Mouse (Mus musculus) myocyte (in vitro differentiated cells): ENCODE results near the gene D1Pas1.

Experiments
- E2F4 ChIP-seq: IDR thresholded peaks from one replicate; pipeline ENCODE4 v1.6.1; 2011; ENCODE audit warnings: mild to moderate bottlenecking, control low read depth, moderate library complexity; ENCODE audit not compliant: insufficient read depth
- MAX ChIP-seq: IDR thresholded peaks from one replicate; pipeline ENCODE4 v1.6.1; 2011; ENCODE audit warnings: low read depth, mild to moderate bottlenecking, control low read depth
- MYOD1 ChIP-seq, 3 experiments: IDR thresholded peaks; one replicate each; pipeline ENCODE4 v1.6.1; 2011; ENCODE audit warnings: control low read depth in 2 of 3, low read depth in 2 of 3, mild to moderate bottlenecking in 2 of 3, moderate library complexity in 1 of 3; ENCODE audit not compliant: insufficient read length in 2 of 3, control insufficient read depth in 1 of 3
- MYOG ChIP-seq, 3 experiments: IDR thresholded peaks; one replicate each; pipeline ENCODE4 v1.6.1; 2011; ENCODE audit warnings: control low read depth in 2 of 3, low read depth in 2 of 3, mild to moderate bottlenecking in 2 of 3; ENCODE audit not compliant: insufficient read length in 2 of 3, control insufficient read depth in 1 of 3, insufficient read depth in 1 of 3
- POLR2A ChIP-seq: IDR thresholded peaks from one replicate; pipeline ENCODE4 v1.6.1; 2011; ENCODE audit warnings: low read depth, mild to moderate bottlenecking, control low read depth, moderate library complexity; ENCODE audit not compliant: insufficient read length
- TCF12 ChIP-seq: IDR thresholded peaks from one replicate; pipeline ENCODE4 v1.6.1; 2011; ENCODE audit warnings: mild to moderate bottlenecking, control low read depth; ENCODE audit not compliant: poor library complexity, insufficient read depth, severe bottlenecking
- TCF3 ChIP-seq: IDR thresholded peaks from one replicate; pipeline ENCODE4 v1.6.1; 2011; ENCODE audit warnings: low read depth, control low read depth; ENCODE audit not compliant: insufficient read length
- USF1 ChIP-seq: IDR thresholded peaks from one replicate; pipeline ENCODE4 v1.6.1; 2011; ENCODE audit warnings: low read depth, mild to moderate bottlenecking, control low read depth, moderate library complexity

DNA sequence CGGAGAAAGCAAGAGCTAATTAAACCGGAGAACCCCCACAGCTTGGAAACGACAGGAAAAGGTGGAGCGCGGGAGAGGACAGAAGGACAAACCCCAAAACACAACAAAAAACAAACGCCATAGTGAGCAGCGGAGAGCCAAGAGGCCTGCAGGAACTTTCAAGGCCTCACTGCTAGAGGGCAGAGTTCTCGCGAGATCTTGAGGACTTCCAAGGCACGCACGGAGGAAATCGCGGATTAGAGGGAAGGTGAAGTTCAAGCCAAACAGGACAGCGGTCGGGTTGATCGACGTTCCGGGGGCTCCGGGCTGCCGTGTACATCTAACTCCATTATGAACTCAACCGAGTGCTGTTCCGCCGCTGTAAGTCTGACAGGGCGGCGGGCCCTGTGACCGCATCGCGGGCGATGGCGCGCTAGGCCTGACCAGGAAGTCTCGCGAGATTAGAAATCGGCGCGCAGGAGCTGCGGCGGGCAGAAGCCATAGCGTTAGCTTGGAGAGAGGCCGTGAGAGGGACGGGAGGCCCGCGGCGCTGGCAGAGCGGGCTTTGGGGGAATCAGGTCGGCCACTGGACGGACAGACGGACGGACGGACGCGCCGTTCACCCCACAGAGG, at the start of gene D1Pas1:
- no peak for TF ChIP-seq TCF3
- no peak for TF ChIP-seq MYOD1 (IDR thresholded peaks at IDR 0.05; ENCODE audit: control insufficient read depth in 1 of 3, insufficient read length in 2 of 3, low read depth in 2 of 3)
- no peak for TF ChIP-seq TCF12
- TF ChIP-seq MAX: no peak
- no peak for TF ChIP-seq USF1
- no peak for TF ChIP-seq POLR2A
- TF ChIP-seq MYOG (IDR thresholded peaks at IDR 0.05; ENCODE audit: control insufficient read depth in 1 of 3, insufficient read depth in 1 of 3, insufficient read length in 2 of 3, low read depth in 2 of 3): no peak
- no peak for TF ChIP-seq E2F4
